Mouse (Mus musculus) hematopoietic stem cell, adult 5-6 weeks (primary cell): ENCODE data around the gene Cdk17. TPM values are rescaled to one million over a fixed set of nuclear protein-coding genes. Genes with fewer than 3 reads are reported as not detected.
"Not testable (repeated sequence)": the region's sequence is repeated elsewhere in the genome, so short reads cannot be mapped to it uniquely, and the experiment has no call there.

Experiments
- ATAC-seq, 2 experiments: fragments of 125-278 bp in 1 of 2; replicated peaks in 1 of 2; 2 replicates each; pipeline ENCODE4 v1.8.0; 2016 to 2017; ENCODE audit warnings: inconsistent platforms in 2 of 2, mild to moderate bottlenecking in 2 of 2, moderate number of reproducible peaks in 2 of 2, low read depth in 1 of 2, moderate TSS enrichment in 1 of 2; ENCODE audit not compliant: low FRiP score in 2 of 2, poor library complexity in 2 of 2, severe bottlenecking in 2 of 2, insufficient read depth in 1 of 2, low TSS enrichment in 1 of 2
- total RNA-seq: library from RNA; stranded (forward); fragments of 172-1452, 232-1000 nt; gene quantifications from 2 replicates; pipeline ENCODE4 v1.2.3, GENCODE M21; 2017

Gene Cdk17
- total RNA-seq, 1 experiment from 2014 or later, result 146 TPM

- no peak for ATAC-seq
Measured at GRCm38 (mm10) chr10:93131865-93132566, 28.7 kb upstream of the Cdk17 start.

DNA sequence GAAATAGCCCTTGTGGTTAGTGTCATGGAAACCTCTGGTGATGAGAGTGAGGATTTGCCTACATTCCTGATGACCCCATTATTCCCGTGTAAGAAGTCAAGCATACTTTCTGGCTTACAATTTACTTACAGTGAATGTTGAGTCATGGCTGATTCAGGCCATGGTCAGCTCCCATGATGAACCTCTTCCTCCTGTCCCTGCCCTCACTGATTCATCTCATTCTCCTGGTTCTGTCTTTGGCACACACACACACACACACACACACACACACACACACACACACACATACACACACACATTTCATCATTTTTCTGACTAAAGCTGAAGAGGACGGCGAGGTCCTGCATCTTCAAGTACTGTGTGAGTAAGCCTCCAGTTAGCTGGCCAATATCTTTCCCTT, 21.9 kb upstream of the Cdk17 start:
- ATAC-seq, result no peak

GRCm38 (mm10) chr10:93140778-93141177, 19.9 kb upstream of the Cdk17 start:
- no peak for ATAC-seq

GRCm38 (mm10) chr10:93142600-93143284, 17.9 kb upstream of the Cdk17 start:
- no peak for ATAC-seq

GRCm38 (mm10) chr10:93143285-93143985, 17.2 kb upstream of the Cdk17 start:
- ATAC-seq, result peak; percentile 78 to 80

DNA sequence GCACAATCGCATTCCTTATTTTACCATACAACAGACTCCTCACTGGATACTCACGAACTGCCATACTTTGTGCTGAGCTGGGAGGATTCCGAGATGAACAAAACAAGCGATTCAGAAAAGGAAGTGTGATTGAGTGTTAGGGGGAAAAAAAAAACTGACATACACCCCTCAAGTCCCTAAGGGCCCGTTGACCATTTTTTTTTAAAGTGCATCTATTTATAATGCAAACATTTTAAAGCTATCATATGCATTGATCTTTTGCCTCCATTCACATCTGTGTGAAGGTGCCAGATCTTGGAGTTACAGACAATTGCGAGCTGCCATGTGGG, 16.7 kb upstream of the Cdk17 start:
- ATAC-seq, result no peak

GRCm38 (mm10) chr10:93144579-93144978, 16.1 kb upstream of the Cdk17 start:
- ATAC-seq, result 0 out of 4 replicates have a peak, but pooled peaks have one; percentile 6 to 14

GRCm38 (mm10) chr10:93145088-93145487, 15.6 kb upstream of the Cdk17 start:
- peak; percentile 19 to 62; a peak in 3 of 4 replicates for ATAC-seq

DNA sequence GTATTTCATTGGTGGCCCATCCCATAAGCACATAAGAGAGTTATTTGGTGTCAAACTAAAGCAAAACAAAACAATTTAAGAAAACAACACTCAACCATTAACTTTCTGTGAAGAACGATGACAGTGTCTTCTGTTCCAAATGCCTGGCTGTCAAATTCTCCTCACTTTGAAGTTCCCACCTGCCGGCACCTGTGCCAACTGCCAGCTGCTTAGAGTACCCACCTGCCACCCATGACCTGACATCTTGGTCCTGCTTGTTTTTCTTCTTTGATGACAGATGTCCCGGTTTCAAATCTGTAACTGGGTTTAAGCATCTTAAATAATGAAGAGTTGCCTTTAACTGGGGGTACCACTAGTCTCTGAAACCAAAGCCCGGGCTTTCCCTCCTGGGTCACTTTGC, 14.1 kb upstream of the Cdk17 start:
- no peak for ATAC-seq

DNA sequence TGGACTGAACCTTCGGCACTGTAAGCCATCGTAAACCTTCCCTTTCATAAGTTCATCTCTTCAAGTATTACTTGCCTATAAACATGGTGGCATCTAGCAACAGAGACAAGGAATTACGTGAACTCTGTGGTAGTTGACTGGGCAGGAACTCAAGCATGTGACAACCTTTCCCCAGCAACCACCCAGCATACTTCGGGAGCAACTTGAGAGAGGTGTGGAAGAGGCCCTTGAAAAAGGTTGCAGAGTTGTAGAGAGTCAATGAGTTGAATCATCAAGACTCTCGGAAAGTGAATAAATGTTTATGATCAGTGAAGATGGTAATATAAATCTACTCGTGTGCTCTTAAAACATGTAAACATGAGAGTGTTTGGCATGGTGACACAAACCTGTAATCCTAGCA, 13.0 kb upstream of the Cdk17 start:
- ATAC-seq, result no peak

DNA sequence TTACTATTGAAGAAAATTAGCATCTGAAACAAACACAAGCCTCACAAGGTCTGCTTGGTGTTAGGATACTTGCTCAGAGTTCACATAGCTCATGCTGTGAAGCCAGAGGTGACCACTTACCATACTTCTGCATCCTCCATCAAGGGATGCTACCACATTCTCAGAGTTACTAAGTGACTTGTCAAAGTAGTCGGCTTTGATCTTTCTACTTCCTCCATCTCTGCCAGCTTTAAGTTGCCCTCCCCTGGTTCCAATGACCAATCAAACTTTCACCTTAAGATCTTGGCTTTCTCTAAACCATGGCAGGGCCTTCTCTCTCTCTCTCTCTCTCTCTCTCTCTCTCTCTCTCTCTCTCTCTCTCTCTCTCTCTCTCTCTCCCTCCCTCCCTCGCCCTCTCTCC, 11.1 kb upstream of the Cdk17 start:
- ATAC-seq, result peak; percentile 54 to 67; a peak in 3 of 4 replicates

- no peak for ATAC-seq
Measured at GRCm38 (mm10) chr10:93151775-93152174, 8.9 kb upstream of the Cdk17 start.

DNA sequence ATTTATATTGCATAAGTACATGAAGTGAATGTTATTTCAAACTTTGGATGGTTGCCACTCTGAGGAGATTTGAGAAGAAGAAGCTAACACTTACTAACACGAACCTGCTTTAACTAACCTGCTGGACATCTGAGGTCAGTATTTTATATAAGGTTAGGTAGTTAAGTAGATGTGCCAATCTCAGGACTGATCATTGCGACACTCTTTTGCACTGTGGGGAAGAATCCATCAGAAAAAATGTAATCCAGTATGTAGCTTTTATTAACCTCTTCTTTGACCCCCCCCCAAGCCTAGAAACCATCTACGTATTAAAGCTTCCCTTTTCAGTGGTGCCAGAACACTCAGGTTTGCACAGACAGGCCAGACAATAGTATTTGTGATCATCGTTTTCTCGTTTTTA, 8.0 kb upstream of the Cdk17 start:
- no peak for ATAC-seq

DNA sequence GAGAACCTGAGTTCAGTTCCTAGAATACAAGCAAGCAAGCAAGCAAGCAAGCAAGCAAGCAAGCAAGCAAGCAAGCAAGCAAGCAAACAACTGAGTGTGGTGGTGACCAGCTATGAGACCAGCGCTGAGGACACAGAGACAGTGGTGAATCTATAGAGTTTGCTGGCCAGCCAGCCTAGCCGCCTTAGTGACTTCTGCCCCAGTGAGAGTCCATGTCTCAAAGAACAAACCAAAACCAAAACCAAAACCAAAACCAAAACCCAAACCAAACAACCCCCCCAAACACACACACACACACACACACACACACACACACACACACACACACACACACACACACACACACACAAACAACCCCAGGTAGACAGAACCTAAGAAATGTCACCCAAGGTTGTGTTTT, 7.3 kb upstream of the Cdk17 start:
- not testable (repeated sequence) for ATAC-seq

DNA sequence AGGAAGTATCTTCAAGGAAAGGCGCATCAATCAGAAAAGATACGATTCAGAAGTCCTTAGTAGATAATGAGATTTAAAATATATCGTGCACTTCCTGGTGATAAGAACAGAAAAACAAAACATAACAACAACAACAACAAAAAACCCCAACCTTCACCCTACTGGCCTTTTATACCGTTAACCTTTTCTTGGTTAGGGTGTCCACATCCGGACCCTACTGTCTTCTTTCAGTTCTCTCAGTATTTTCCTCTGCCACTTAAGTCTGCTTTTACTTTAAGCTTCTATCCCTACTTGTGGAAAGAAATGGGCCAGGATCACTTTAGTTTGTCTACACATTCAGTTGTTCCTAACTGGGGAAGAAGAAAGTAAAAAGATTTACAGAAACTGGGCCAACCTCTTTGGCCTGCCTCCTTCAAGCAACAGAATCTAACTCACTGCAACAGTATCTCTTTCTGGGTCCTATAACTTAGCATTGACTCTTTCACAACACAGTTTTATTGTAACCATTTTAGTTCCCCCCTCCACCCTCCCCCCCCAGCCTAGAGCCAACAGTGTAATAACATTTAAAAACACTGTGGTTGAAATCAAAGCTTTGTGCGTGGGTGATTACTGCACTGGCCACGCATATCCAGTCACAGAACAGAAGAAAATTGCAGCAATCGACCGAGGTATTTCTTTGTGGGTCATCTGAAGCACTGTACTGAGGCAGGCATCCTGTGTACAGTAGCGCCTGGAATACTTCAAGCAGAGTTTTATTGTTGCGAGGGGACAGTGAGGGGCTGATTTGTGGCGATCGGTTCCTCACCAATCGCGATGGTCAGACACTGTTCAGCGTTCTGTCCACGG, 801 bp upstream of the Cdk17 start:
- ATAC-seq, result peak; percentile 12 to 19; a peak in 2 of 4 replicates

- peak; percentile 70 for ATAC-seq
Measured at GRCm38 (mm10) chr10:93160497-93160806, 223 bp upstream of the Cdk17 start.

DNA sequence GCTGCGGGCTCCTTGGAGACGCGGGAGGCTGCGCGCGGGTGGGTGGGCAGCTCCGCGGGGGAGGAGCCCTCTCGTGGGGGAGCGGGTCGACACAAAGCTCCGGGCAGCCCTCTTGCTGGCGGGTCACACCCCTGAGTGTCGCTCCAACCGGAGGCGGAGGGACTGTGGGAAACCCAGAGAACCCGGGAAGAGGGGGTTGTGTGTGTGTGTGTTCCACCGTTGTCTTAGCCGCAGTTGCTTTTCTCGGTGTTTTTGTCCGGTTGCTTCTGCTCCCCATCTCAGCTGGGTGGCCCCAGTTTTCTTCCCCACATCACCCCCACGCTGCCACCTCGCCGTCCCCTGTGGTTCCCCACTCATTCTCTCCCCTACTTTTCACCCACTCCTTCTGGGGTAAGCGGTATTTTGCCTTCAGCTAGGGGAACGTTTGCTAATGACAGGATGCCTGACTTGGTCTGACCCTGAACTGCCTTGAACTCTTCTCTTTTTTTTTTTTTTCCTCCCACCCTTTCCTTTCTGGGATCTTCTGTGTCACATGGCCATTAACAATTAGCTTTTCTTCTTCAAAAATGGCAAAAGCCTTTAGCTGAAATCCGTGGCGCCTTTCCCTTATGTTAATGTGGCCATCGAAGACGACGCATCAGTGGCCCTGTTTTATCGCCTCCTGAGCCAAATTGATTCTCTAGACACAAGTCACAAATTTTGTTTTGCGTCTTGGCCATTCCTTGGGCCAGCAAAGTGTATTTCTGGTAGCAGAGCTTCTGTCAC, 1.0 kb downstream of the Cdk17 start:
- ATAC-seq, result peak; percentile 47 to 49
